Mouse (Mus musculus): ENCODE data around the gene Zranb2. TPM values are rescaled to one million over a fixed set of nuclear protein-coding genes. Genes with fewer than 3 reads are reported as not detected.
A peak's percentile ranks its signal among the peaks of the same experiment; 100 is the strongest.

Gene Zranb2
- total RNA-seq, 2 experiments from 2014 or later: 64.6 to 72.2 TPM

GRCm38 (mm10) chr3:157578469-157579170, 44.7 kb downstream of the Zranb2 start:
- no peak for DNase-seq

DNA sequence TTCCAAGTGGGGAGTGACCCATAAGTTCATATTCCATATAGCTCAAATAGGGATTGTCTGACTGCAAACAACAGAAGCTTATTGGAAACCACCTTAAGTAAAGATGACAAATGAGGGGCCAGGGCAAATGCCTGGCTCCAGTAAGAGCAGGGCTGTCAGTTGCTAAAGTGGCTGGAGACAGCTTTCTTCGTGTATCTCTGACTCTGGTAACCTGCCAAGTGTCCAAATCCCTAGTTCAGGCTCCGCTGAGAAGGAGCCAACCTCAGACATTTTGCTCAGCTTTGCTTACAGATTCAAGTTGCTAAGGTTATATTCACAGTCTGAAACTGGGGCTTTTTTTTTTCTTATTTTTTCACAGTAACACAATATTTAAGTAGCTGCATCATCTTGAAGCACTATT, 45.4 kb downstream of the Zranb2 start:
- DNase-seq: no peak

- no peak for DNase-seq
Measured at GRCm38 (mm10) chr3:157580299-157580698, 46.3 kb downstream of the Zranb2 start.

- peak; percentile 12 to 18 for DNase-seq
Measured at GRCm38 (mm10) chr3:157581755-157582154, 47.8 kb downstream of the Zranb2 start.

GRCm38 (mm10) chr3:157582626-157583405, 48.9 kb downstream of the Zranb2 start:
- no peak for DNase-seq

DNA sequence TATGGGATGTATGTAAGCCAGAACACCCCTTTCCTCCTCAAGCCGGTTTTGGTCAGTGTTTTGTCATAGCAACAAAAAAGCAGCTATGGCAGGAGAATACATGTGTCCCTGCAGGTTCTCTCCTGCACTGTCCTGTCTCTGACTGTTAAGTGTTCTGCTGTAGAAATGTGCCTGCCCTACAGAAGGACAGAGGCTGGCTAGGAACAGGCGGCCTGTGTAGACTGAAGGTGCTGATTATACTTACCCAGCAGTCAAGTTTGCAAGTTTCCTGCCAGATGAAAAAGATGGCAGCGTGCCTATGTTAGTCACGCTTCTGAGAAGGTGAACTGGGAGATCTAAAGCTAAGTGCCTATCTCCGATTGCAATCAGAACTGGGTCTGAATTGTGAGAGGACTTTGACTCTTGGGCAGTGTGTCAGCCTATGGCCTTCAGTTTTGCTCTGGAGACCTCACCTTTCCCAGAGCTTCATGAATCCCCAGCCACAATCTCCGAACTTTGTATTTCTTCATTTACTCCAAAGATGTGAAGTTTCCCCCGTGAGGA, 63.9 kb downstream of the Zranb2 start:
- peak; percentile 24 to 26 for DNase-seq

Small RNA genes lying within 50 kb of the gene (microRNA-seq; reads per million reads assigned to microRNA genes)
- gene Mir186: 204 reads per million, percentile 60 among the genes with 10 or more reads in this experiment

Other genes starting within 250 kb of the Zranb2 start
- gene Ptger3, start 32.7 kb downstream of the Zranb2 start, total RNA-seq (2021): 10 to 100 TPM; 15.4 to 28.2 TPM

Measured in adrenal gland, postnatal 36 days (tissue).